In the genomic region with DNA sequence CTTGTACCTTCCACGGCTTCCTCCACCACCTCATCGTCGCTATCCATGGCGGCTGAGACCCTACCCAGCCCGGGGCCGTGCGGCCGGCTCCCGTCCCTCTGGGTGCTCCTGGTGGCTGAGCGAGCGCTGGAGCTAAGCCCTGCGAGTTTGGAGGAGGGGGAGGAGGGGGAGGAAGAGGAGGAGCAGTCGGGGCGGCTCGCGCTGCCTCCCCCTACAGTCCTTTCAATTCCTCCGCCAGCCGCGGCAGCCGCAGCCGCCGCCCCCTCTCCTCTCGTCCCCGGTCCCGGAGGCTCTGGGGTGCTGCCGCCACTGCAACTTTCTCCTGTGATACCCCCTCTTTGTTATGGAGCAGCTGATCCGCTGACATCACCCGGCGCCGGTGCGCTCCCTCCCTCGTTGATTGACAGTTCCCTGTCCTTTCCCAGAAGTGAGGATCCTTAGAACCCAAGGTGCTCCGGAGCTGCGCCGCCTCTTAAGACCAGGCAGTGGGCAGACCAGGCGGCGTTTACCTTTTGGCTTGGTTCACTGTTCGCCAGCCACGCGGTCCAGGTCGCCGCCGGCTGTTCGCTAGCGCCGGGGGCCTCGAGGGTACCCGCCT, we compare ENCODE assay signal across 7 mouse cellular contexts. TPM values are rescaled to one million over a fixed set of nuclear protein-coding genes. Genes with fewer than 3 reads are reported as not detected.
DNase-seq lines count a peak whose midpoint lies in the region; ATAC-seq and TF ChIP-seq lines count a peak whose summit lies in the region.

Gene Setd7 (minus strand): TSS at position 369 of the 598 bp plus-strand sequence.

- H3K27me3 ChIP-seq in intestine, postnatal 0 days (replicated peaks; ENCODE audit: control insufficient read depth, insufficient read depth, low read length) = no peaks in the 10 kb centered on the region
- H3K27me3 ChIP-seq in midbrain, embryonic 11.5 days (ENCODE audit: control insufficient read depth, insufficient read depth, low read length) = no peaks in the 10 kb centered on the region; the same call in 1 of the 2 replicates

- WGBS in intestine, postnatal 0 days = under 1% methylated on average over 48 of the region's 48 CpGs
- WGBS in midbrain, embryonic 11.5 days = 0% methylated on average over 46 of the region's 48 CpGs

- peak within 1 kb of the TSS; percentile 90 for H3K9ac ChIP-seq in intestine, postnatal 0 days (ENCODE audit: low read depth, low read length)
- H3K9ac ChIP-seq in midbrain, embryonic 11.5 days (ENCODE audit: low read length) = peak within 1 kb of the TSS; percentile 93

- peak within 1 kb of the TSS; percentile 84 for H3K4me3 ChIP-seq in intestine, postnatal 0 days (ENCODE audit: low read depth, low read length)
- peak within 1 kb of the TSS; percentile 65 for H3K4me3 ChIP-seq in midbrain, embryonic 11.5 days (ENCODE audit: low read depth, low read length)

- peak within 1 kb of the TSS; percentile 90 for H3K27ac ChIP-seq in intestine, postnatal 0 days (ENCODE audit: low read depth, low read length)
- H3K27ac ChIP-seq in midbrain, embryonic 11.5 days (ENCODE audit: low read depth, low read length) = peak within 1 kb of the TSS; percentile 85

- peak; percentile 42 for TF ChIP-seq CTCF in intestine, postnatal 0 days (IDR thresholded peaks at IDR 0.05; ENCODE audit: low read depth)

- H3K4me2 ChIP-seq in intestine, postnatal 0 days (replicated peaks; ENCODE audit: low read depth) = peak within 1 kb of the TSS; percentile 100
- H3K4me2 ChIP-seq in midbrain, embryonic 11.5 days = peak within 1 kb of the TSS; percentile 66

- H3K36me3 ChIP-seq in intestine, postnatal 0 days (ENCODE audit: control insufficient read depth, insufficient read depth) = no peaks in the 10 kb centered on the region
- no peaks in the 10 kb centered on the region for H3K36me3 ChIP-seq in midbrain, embryonic 11.5 days (ENCODE audit: control insufficient read depth, insufficient read depth, low read length)

- intact Hi-C loops in left cerebral cortex, postnatal 4 days (cut with DNase I) = loop anchor here (10.0 kb wide), 1 partner anchor 464 kb away; no protein-coding TSS in a partner anchor

- H3K4me1 ChIP-seq in intestine, postnatal 0 days (replicated peaks; ENCODE audit: control insufficient read depth, insufficient read depth, low read length) = no peaks in the 10 kb centered on the region
- peaks cover 16% of the 10 kb centered on the region for H3K4me1 ChIP-seq in midbrain, embryonic 11.5 days (ENCODE audit: control insufficient read depth, insufficient read depth, low read length)

- no peaks in the 10 kb centered on the region for H3K9me3 ChIP-seq in intestine, postnatal 0 days (ENCODE audit: control insufficient read depth)
- no peaks in the 10 kb centered on the region for H3K9me3 ChIP-seq in midbrain, embryonic 11.5 days (ENCODE audit: control insufficient read depth, low read length)

- ATAC-seq in intestine, postnatal 0 days = peak; percentile 60
- peak; percentile 87 for ATAC-seq in midbrain, embryonic 11.5 days (ENCODE audit: low FRiP score)

- peak; percentile 92 for DNase-seq in adrenal gland, adult 2 months
- DNase-seq in embryo, embryonic 11 days = peak; percentile 88
- DNase-seq in gonadal fat pad, adult 2 months (ENCODE audit: low read depth) = no peak
- peak; percentile 79 for DNase-seq in left cerebral cortex, postnatal 4 days
- peak; percentile 98 for DNase-seq in midbrain, embryonic 11.5 days (ENCODE audit: low spot score, missing footprints)
- peak; percentile 83 for DNase-seq in skeletal muscle tissue, adult 2 months (ENCODE audit: low read depth, low spot score)

RNA-seq across cellular contexts. Expression of gene Setd7, which starts in this region (rescaled TPM):
- 10 to 100 TPM; 37.2 to 53.2 TPM for total RNA-seq in adrenal gland, adult 2 months (2021)
- polyA plus RNA-seq in adrenal gland, adult 2 months (2012; rRNA removed) = 14.2 and 17.6 TPM in 2 replicates
- polyA plus RNA-seq in gonadal fat pad, adult 2 months (2012; rRNA removed) = 19.1 and 25.7 TPM in 2 replicates
- polyA plus RNA-seq in intestine, postnatal 0 days (2015; fragmentation: Nextera tagmentation; extraction: Ambion mirVana) = 1.6 and 1.9 TPM in 2 replicates
- 10 to 100 TPM; 38.2 to 41.1 TPM for total RNA-seq in left cerebral cortex, postnatal 4 days (2021)
- 3.4 and 3.8 TPM in 2 replicates for polyA plus RNA-seq in midbrain, embryonic 11.5 days (2014; fragmentation: Nextera tagmentation; extraction: Ambion mirVana)
